Mouse (Mus musculus) cerebellum, adult 2 months (tissue): ENCODE results near the gene Als2cr12.

Experiments
- CTCF ChIP-seq: fragments of 200-500 bp; IDR thresholded peaks from 2 replicates; pipeline ENCODE4 v1.5.1; 2011; ENCODE audit warnings: low read depth, mild to moderate bottlenecking, control low read depth, low read length, moderate library complexity, borderline replicate concordance; ENCODE audit not compliant: insufficient read depth
- POLR2A ChIP-seq: fragments of 200-500 bp; IDR thresholded peaks from 2 replicates; pipeline ENCODE4 v1.6.1; 2011; ENCODE audit warnings: low read length, control low read depth, borderline replicate concordance; ENCODE audit not compliant: insufficient read depth

DNA sequence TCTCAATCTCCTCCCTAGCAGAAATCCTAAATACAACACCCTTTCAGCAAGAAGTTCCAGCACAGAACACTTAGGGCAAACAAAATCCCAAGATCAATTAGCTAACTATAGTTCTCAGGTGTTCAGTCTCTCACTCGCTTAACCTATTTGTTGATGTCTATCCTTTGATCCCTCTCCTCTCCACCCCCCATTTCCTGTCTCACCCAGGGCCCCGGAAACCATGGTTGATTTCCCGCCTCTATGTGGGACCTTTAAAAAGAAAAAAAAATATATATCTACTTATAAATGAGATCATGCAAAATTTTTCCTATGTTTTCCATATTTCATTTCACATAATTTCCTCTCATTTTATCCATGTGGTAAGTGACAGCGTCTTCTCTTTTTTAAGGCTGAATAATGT is 25.2 kb upstream of the Als2cr12 start:
- TF ChIP-seq CTCF, result no peak
- no peak for TF ChIP-seq POLR2A
